Mouse (Mus musculus): Measurements from ENCODE around the gene Lrrc4b.
A peak's percentile ranks its signal among the peaks of the same experiment; 100 is the strongest.

The Lrrc4b gene

GRCm38 (mm10) chr7:44437188-44437587 is 8.4 kb downstream of the Lrrc4b start:
- no peak for DNase-seq (ENCODE audit: low spot score)

GRCm38 (mm10) chr7:44437933-44438332 is 9.1 kb downstream of the Lrrc4b start:
- DNase-seq (ENCODE audit: low spot score) = no peak

- no peak for DNase-seq (ENCODE audit: low spot score)
Measured at GRCm38 (mm10) chr7:44439696-44440095, 10.9 kb downstream of the Lrrc4b start.

- no peak for DNase-seq (ENCODE audit: low spot score)
Measured at GRCm38 (mm10) chr7:44440479-44440878, 11.7 kb downstream of the Lrrc4b start.

- no peak for DNase-seq (ENCODE audit: low spot score)
Measured at GRCm38 (mm10) chr7:44441180-44441579, 12.4 kb downstream of the Lrrc4b start.

- no peak for DNase-seq (ENCODE audit: low spot score)
Measured at GRCm38 (mm10) chr7:44441648-44442109, 12.9 kb downstream of the Lrrc4b start.

GRCm38 (mm10) chr7:44442407-44442821 is 13.6 kb downstream of the Lrrc4b start:
- no peak for DNase-seq (ENCODE audit: low spot score)

- DNase-seq (ENCODE audit: low spot score) = no peak
Measured at GRCm38 (mm10) chr7:44443268-44444173, 14.7 kb downstream of the Lrrc4b start.

- no peak for DNase-seq (ENCODE audit: low spot score)
Measured at GRCm38 (mm10) chr7:44444886-44445527, 16.2 kb downstream of the Lrrc4b start.

- DNase-seq (ENCODE audit: low spot score) = no peak
Measured at GRCm38 (mm10) chr7:44445528-44445923, 16.7 kb downstream of the Lrrc4b start.

GRCm38 (mm10) chr7:44446070-44446855 is 17.4 kb downstream of the Lrrc4b start:
- no peak for DNase-seq (ENCODE audit: low spot score)

GRCm38 (mm10) chr7:44453256-44453655 is 24.4 kb downstream of the Lrrc4b start:
- DNase-seq (ENCODE audit: low spot score) = no peak

- DNase-seq (ENCODE audit: low spot score) = no peak
Measured at GRCm38 (mm10) chr7:44456302-44456701, 27.5 kb downstream of the Lrrc4b start.

GRCm38 (mm10) chr7:44460067-44460466 is 31.2 kb downstream of the Lrrc4b start:
- DNase-seq (ENCODE audit: low spot score) = no peak

- DNase-seq (ENCODE audit: low spot score) = no peak
Measured at GRCm38 (mm10) chr7:44460767-44461502, 32.1 kb downstream of the Lrrc4b start.

GRCm38 (mm10) chr7:44461503-44462217 is 32.8 kb downstream of the Lrrc4b start:
- no peak for DNase-seq (ENCODE audit: low spot score)

GRCm38 (mm10) chr7:44462218-44463055 is 33.6 kb downstream of the Lrrc4b start:
- DNase-seq (ENCODE audit: low spot score) = peak; percentile 26

GRCm38 (mm10) chr7:44463056-44463425 is 34.2 kb downstream of the Lrrc4b start:
- no peak for DNase-seq (ENCODE audit: low spot score)

GRCm38 (mm10) chr7:44463556-44464225 is 34.9 kb downstream of the Lrrc4b start:
- no peak for DNase-seq (ENCODE audit: low spot score)

- no peak for DNase-seq (ENCODE audit: low spot score)
Measured at GRCm38 (mm10) chr7:44464511-44464910, 35.7 kb downstream of the Lrrc4b start.

Measured in urinary bladder, postnatal 25 days (tissue).